Mouse (Mus musculus) heart, postnatal 0 days (tissue): ENCODE results near the gene Adam10.

Experiments used
- CTCF ChIP-seq: IDR thresholded peaks from 2 replicates; pipeline ENCODE4 v1.5.1; 2016; ENCODE audit warnings: antibody characterized with exemption, control low read depth, low read depth
- EP300 ChIP-seq: IDR thresholded peaks from 2 replicates; pipeline ENCODE4 v1.6.1; 2016; ENCODE audit warnings: antibody characterized with exemption, low read depth

DNA sequence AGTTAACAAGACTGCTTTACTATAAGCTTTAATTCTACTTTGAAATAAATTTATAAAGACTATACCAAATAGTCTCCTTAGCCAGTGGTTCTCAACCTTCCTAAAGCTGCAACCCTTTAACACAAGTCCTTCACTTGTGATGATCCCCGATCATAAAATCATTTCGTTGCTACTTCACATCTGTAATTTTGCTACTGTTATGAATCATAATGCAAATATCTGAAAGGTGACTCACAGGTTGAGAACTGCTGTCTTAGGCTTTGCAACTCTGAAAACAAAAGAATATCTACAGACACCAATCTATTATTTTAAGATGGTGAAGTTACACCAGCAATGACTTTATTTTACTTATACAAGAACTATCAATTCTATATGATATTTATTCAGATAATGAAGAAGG is 42.0 kb upstream of the Adam10 start:
- TF ChIP-seq CTCF (no peak), EP300 (no peak)
